Mouse (Mus musculus) heart, adult 18-20 months (tissue): ENCODE measurements at regions not wholly inside any gene's neighbourhood (a gene's known extent, or its start where the extent isn't known, plus 50 kb on each side); places are given as distances from the start of the nearest gene placed in this dataset.

Experiments used
- DNase-seq, 2 experiments: peaks; one replicate each; pipeline ENCODE4 v3.0.0; 2021 to 2022; ENCODE audit warnings: mixed read lengths in 1 of 2

GRCm38 (mm10) chr1:42295841-42296240, 399.7 kb upstream of the Pou3f3 start:
- DNase-seq: no peak

- no peak for DNase-seq
These were observed 386.3 kb upstream of the Pou3f3 start for GRCm38 (mm10) chr1:42309251-42309650.

GRCm38 (mm10) chr1:42313494-42313893, 382.1 kb upstream of the Pou3f3 start:
- DNase-seq: no peak

- DNase-seq: no peak
These were observed 343.7 kb upstream of the Pou3f3 start for GRCm38 (mm10) chr1:42351884-42352283.

GRCm38 (mm10) chr1:42352389-42352788, 343.2 kb upstream of the Pou3f3 start:
- no peak for DNase-seq

- no peak for DNase-seq
These were observed 342.5 kb upstream of the Pou3f3 start for GRCm38 (mm10) chr1:42353096-42353495.

- no peak for DNase-seq
These were observed 341.5 kb upstream of the Pou3f3 start for GRCm38 (mm10) chr1:42354020-42354419.

- no peak for DNase-seq
These were observed 333.1 kb upstream of the Pou3f3 start for GRCm38 (mm10) chr1:42362438-42362837.

GRCm38 (mm10) chr1:42365648-42366324, 329.8 kb upstream of the Pou3f3 start:
- DNase-seq: no peak

- no peak for DNase-seq
These were observed 307.5 kb upstream of the Pou3f3 start for GRCm38 (mm10) chr1:42387919-42388684.

GRCm38 (mm10) chr1:42388740-42389139, 306.8 kb upstream of the Pou3f3 start:
- DNase-seq: no peak

- no peak for DNase-seq
These were observed 299.8 kb upstream of the Pou3f3 start for GRCm38 (mm10) chr1:42395651-42396260.

- no peak for DNase-seq
These were observed 297.0 kb upstream of the Pou3f3 start for GRCm38 (mm10) chr1:42398461-42399154.

- no peak for DNase-seq
These were observed 279.6 kb upstream of the Pou3f3 start for GRCm38 (mm10) chr1:42415817-42416538.

GRCm38 (mm10) chr1:42416539-42417218, 278.9 kb upstream of the Pou3f3 start:
- no peak for DNase-seq

GRCm38 (mm10) chr1:42417815-42418214, 277.8 kb upstream of the Pou3f3 start:
- no peak for DNase-seq

GRCm38 (mm10) chr1:42418233-42418632, 277.3 kb upstream of the Pou3f3 start:
- no peak for DNase-seq

GRCm38 (mm10) chr1:42436366-42436998, 259.1 kb upstream of the Pou3f3 start:
- no peak for DNase-seq

GRCm38 (mm10) chr1:42468365-42468764, 227.2 kb upstream of the Pou3f3 start:
- DNase-seq: no peak

- no peak for DNase-seq
These were observed 223.6 kb upstream of the Pou3f3 start for GRCm38 (mm10) chr1:42471846-42472494.
